Mouse (Mus musculus) brain, embryonic 18.5 days (tissue): ENCODE measurements around the gene Esp23.
"Not testable (repeated sequence)": the region's sequence is repeated elsewhere in the genome, so short reads cannot be mapped to it uniquely, and the experiment has no call there.

Experiments used
- DNase-seq: peaks from one replicate; pipeline ENCODE4 v3.0.0-alpha.2; 2012; ENCODE audit warnings: low read depth, low spot score

Gene Esp23

GRCm38 (mm10) chr17:39076937-39077336 is at the start of gene Esp23:
Esp23 (minus strand) TSS chr17:39077037.
- no peak for DNase-seq

GRCm38 (mm10) chr17:39107126-39107525 is 30.3 kb upstream of the Esp23 start:
- DNase-seq = not testable (repeated sequence)

- no peak for DNase-seq
Measured at GRCm38 (mm10) chr17:39095034-39095433, 18.2 kb upstream of the Esp23 start, which contains the start of gene Esp22. Esp22 (plus strand) TSS chr17:39095334.

- no peak for DNase-seq
Measured at GRCm38 (mm10) chr17:39063641-39064040, 13.2 kb downstream of the Esp23 start.

GRCm38 (mm10) chr17:39043241-39043640 is 33.6 kb downstream of the Esp23 start, which contains the start of gene Gm21903:
Gm21903 (minus strand) TSS chr17:39043341.
- no peak for DNase-seq

- not testable (repeated sequence) for DNase-seq
Measured at GRCm38 (mm10) chr17:39036395-39036794, 40.4 kb downstream of the Esp23 start, which contains the start of gene Esp24. Esp24 (plus strand) TSS chr17:39036695.
